Mouse (Mus musculus): ENCODE measurements around the gene Ccdc47.
"Not testable (repeated sequence)": the region's sequence is repeated elsewhere in the genome, so short reads cannot be mapped to it uniquely, and the experiment has no call there.

Ccdc47 gene

DNA sequence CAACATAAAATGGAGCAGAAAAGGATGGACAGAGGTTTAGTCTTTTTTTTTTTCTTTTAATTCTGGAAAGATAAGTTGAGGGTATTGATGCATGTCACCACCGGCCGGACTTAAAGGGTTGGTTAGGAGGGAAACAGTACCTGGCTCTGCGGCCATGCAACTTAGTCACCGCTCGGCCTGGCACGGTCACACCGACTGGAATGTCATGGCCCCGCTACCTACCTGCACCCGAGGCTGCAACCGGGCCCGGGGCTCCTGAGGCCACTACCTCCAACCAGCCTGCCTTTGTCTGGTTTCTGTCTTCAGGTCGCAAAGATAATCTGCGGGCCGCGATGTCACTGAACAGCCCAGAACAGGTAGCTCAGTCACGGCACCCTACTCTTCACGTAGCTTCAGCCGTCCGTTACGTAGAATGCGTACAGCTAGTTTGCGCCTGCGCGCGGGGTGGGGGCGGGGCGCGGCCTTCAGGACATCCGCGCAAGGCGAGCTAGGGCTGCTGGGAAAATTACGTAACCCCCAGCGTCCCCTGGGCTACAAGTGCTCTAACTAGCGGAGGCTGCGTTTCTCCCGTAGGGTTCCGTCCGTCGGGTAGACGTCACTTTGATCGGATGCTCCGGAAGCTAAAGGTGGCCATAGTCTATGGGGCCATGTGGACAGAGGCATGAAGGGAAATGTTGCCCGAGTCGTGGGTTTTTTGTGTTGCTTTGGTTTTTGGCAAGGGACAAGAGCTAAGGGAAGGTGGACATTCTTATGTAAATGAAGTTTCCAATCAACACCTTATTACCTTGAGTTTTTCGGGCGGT lies at the start of gene Ccdc47:
Ccdc47 (minus strand) TSS at position 418 of the 803 bp plus-strand sequence.
- peak; percentile 98 for DNase-seq

GRCm38 (mm10) chr11:106265570-106265969 lies 49.4 kb upstream of the Ccdc47 start:
- DNase-seq = no peak

- no peak for DNase-seq
Observed at GRCm38 (mm10) chr11:106264988-106265387, 48.8 kb upstream of the Ccdc47 start.

DNA sequence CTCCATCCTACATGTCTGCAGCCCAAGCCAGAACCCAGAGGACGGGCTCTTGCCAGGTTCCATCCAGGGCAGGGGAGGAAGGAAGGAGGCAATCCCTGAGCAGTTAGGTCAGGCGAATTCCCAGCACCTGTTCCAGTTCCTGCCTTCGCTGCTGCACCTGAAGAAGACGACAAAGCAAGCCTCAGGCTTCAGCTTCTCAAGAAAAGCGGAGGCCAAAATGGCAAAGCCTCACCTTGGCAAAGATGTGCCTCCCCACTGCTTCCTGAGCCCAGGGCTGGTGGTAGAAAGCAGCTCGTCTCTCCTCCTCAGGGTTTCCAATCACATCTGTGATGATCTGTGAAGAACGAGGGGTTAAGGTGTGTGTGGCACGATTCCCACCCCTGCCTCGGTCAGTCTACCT lies 47.8 kb upstream of the Ccdc47 start:
- no peak for DNase-seq

DNA sequence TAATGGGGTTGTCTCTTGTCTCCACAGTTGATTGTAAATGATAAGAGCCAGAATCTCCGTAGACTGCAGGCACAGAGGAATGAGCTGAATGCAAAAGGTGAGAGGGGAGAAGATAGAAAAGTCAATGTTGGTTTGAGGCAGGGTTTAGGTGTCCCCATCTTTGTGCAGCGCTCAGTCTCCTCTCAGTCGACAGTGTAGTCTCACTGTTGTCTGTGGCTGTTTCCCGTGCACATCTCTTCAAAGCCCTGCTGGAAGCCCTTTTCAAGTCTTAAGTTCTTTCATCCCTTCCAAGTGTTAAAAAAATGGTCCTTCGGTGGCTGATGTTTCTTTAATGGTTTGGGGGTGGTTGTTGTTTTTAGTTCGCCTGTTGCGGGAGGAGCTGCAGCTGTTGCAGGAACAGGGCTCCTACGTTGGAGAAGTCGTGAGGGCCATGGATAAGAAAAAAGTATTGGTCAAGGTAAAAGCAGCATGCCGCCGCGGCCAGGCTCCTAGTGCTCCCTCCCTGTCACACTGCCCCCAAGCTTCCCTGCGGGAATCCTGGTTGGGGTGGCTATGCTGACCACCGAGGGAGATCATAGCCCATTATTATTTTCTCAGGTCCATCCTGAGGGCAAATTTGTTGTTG lies 44.8 kb upstream of the Ccdc47 start:
- DNase-seq = no peak

DNA sequence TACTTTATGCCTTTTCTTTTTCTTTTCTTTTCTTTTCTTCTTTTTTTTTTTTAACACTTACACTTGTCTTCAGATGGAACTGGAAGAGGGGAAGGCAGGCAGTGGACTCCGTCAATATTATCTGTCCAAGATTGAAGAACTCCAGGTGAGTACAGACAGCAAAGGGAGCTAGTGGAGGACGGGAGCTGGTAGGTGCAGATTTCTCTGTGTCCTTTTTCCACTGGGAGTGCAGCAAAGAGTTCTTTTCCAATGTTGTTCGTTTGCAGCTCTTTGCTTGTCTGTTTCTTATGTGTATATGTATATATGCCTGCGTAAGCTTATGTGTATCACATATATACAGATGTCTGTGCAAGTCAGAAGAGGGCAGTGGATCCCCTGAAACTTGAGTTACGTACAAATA lies 40.6 kb upstream of the Ccdc47 start:
- peak in 1 of 2 experiments; percentile 55 for DNase-seq

DNA sequence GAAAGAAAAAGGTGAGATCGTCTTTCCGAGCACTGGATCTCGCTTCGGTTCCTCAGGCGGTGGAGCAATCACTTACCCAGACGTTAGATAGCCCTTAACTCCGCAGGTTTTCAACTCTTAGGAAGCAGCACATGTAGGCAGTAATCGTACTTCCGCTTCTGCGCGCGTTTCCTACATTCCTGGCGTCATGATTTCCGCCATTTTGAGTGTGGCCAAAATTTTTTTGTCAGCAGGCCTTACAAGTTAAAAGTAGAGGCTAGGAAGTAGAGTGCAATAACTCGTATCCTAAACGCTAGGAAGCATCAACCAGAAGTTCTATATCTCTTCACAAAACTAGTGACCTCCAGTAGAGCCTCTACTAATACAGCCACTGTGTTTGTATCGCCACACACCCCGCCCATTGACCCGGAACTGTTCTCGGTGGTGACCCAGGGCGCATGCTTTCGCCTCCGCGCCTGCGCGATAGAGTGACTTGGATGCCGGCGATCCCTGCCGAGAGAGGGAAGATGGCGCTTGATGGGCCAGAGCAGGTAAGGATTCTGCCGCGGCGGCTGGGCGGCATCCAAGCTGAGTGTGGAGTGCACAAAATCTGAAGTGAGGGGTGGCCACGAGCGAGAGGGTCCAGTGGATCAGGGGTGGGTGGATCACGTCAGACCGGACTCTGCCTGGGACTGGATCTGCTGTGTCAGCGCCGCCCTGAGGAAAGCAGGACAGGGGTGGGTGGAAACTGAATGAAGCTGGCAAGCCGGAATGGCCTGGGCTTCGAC lies 39.7 kb upstream of the Ccdc47 start, which contains the start of the genes Ftsj3 and Psmc5:
Ftsj3 (minus strand) TSS at position 395 of the 767 bp plus-strand sequence.
Psmc5 (plus strand) TSS at position 470 of the 767 bp plus-strand sequence.
- peak; percentile 97 to 98 for DNase-seq

DNA sequence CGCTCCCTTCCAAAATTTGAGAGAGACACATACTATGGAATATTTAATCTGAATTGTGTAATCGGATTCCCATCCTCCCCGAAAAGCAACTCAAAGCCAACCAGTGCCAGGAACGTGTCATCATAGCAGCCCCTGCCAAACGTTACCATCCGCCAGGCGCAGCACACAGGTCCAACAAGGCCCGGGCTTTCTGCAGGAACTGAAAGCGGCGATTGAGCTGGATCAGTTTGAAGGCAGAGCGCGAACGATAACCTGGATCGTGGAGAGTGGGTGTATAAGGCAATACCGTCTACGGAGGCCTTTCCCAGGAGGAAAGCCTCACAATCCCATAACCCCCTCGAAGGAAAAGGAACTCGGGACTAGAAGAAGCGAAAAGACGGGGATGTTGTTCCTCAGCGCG lies 39.0 kb upstream of the Ccdc47 start:
- no peak for DNase-seq

GRCm38 (mm10) chr11:106254767-106255166 lies 38.6 kb upstream of the Ccdc47 start:
- DNase-seq = no peak

DNA sequence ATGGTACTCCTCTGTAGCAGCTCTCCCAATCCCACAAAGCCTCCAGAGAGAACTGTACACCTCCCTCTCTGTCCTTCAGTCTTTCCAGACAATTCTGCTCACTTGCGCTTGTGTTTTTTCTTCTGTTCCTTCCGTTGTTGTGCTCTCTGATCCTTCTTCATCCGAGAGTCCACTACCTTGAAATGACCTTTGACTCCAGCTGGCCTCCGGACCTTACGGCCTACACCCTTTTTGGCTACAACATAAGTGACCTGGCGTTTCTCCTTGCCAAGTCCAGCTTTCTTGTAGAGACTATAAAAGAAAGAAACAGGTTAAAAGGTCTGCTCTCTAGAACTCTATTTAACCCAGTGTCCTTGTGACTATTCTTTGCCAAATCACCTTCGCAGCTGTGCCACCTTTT lies 33.2 kb upstream of the Ccdc47 start:
- no peak for DNase-seq

GRCm38 (mm10) chr11:106246834-106247233 lies 30.7 kb upstream of the Ccdc47 start:
- DNase-seq = no peak

GRCm38 (mm10) chr11:106233978-106234377 lies 17.8 kb upstream of the Ccdc47 start:
- DNase-seq = not testable (repeated sequence)

DNA sequence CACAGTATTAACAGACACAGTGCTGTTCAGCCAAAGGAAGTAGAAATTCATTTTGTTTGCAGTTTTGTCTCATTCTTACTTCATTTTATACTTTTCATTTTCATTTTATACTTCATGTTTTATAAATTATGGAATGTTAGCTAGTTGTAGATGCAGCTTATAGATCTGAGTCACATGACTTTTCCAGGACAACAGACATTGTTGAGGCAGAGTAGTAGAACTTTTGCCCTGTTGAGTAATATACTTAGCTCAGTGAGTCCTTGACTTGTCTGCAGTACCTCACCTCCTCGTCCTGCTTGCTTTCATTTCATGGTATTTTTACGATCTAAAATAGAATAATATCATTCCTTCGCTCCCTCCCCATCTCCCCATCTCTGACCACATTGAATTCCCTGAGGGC lies 4.5 kb upstream of the Ccdc47 start:
- DNase-seq = no peak

DNA sequence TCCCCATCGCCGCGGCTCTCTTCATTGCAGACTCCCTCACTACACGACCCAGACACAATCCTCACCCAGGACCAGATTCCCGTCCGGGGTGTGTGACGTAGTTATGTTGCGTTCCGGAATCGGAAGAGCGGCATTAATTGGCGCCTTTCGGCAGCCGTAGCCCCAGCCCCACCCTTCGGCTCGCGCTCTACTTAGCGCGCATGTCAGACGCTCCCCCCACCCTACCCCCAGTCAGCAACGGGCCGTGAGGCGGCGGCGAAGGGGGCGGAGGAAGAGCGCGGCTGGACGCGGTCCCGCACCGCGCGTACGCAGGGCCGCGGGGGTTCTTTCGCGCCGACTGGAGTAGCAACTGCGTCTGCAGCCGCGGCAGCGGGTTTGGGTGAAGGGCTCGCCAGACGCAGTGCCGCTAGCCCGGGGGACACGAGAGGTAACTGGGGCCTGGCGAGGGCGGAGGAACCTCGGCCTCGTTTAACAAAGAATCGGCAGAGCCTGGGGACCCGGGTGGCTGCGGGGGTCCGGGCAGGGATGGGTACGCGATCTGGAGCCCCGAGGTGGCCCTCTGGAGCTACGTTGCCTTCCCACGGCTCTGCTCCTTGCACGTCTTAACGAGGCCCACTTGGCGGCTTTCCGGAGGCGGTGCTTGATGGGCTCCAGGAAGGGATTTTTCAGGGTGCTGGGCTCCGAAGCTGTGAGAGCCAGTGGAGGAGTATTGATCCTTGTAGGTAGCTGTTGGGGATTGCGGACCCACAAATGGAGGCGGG lies 766 bp upstream of the Ccdc47 start, which contains the start of gene Ddx42:
Ddx42 (plus strand) TSS at position 197 of the 761 bp plus-strand sequence.
- peak; percentile 90 to 93 for DNase-seq

DNA sequence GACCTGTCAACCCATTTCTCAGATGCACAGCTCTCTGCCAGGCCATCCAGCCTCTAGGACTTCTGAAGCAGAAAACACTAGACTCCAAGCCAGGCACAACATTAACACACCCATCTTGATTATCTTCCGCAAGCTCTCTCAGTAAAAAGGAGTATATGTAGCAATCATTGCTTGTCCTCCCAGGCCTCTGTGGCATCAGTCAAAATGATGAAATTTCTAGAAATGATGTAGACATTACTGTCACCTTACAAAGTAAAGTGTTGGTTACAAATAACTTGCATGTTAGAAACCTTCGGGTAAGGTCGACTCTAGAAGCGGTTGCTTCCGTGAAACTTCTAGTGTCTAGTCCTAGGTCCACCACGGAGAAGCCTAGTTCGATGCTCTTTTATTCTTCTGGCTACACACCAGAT lies 689 bp downstream of the Ccdc47 start:
- no peak for DNase-seq

GRCm38 (mm10) chr11:106214856-106215255 lies 1.3 kb downstream of the Ccdc47 start:
- DNase-seq = no peak

- DNase-seq = peak in 1 of 2 experiments; percentile 20
Observed at GRCm38 (mm10) chr11:106212771-106213170, 3.4 kb downstream of the Ccdc47 start.

GRCm38 (mm10) chr11:106202123-106202465 lies 14.1 kb downstream of the Ccdc47 start, which contains the start of gene Strada:
Gene Strada (minus strand): TSS chr11:106202168.
- DNase-seq = no peak

DNA sequence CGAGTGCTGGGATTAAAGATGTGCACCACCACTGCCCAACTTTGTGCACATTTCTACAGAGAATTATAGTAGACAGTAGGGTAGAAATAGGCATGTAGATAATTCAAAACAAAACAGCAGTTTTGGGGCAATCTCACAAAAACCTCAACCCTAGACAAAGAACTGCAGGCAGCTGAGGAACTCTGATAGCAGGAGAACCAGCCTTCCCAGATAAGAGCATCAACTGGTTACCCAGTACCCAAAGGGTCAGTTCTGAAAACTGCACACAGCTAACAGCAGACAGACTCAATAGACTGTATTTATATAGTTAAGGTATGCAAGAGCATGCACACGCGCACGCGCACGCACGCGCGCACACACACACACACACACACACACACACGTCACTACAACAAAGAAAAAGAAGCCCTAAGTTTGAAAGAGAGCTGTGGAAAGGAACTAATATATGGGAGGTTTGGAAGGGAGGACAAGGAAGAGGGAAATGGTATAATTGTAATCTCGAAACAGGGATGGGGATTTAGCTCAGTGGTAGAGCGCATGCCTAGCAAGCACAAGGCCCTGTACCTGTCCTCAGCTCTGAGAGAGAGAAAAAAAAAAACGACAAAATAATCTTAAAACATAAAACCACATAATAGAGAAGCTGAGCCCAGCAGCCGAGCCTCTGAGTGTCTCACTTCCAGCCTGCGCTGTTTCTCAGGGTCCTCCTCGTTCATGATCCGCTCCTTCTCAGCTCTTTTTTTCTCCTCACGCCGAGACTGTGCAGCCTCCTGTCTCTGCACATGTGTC lies 14.6 kb downstream of the Ccdc47 start:
- DNase-seq = no peak

GRCm38 (mm10) chr11:106200756-106201155 lies 15.4 kb downstream of the Ccdc47 start:
- DNase-seq = no peak

DNA sequence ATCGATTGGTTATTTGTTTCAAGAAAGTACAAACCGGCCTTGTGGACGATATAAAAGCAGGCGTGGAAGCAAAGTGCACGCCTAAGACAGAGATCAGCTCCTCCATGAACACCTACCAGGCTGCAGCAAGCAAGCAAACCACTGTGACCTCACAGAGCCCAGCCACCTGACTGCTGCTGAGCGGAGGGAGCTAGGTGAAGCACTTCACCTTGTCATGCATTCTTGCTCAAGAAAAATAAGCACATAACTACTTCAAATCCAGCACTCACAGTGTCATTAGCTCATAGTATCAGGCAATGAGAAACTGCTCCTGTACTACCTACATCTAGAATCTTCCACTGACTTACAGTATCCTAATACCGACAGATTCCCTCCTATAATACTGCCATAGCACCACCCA lies 16.1 kb downstream of the Ccdc47 start:
- not testable (repeated sequence) for DNase-seq

DNA sequence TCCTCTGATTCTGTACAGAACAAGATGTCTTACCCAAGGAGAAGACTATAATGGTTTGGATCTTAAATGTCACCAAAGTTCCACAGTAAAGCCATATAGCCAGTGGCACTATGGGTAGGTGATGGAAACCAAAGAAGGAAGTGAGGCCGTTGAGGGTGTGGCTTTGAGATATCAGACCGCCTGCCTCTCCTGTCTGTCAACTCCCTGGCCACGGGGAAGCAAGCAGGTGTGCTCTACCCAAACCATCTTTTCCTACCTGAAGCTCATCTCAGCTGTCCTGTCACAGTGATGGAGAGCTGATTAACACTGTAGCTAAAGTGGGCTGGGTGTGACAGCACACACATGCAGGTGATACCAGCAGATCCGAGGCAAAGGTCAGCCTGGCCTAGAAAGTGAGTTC lies 17.9 kb downstream of the Ccdc47 start:
- DNase-seq = no peak

Measured in lung, adult 18-20 months (tissue).